Mouse (Mus musculus) liver, postnatal 0 days (tissue): Measurements from ENCODE around the gene Nf1. TPM values are rescaled to one million over a fixed set of nuclear protein-coding genes. Genes with fewer than 3 reads are reported as not detected.

ENCODE experiments used
- ATAC-seq: fragments of 200-750 bp; cut with Nextera tagmentation; 2 replicates; pipeline ENCODE4 v1.8.0; 2017; ENCODE audit warnings: mild to moderate bottlenecking, moderate library complexity
- DNase-seq: peaks from one replicate; pipeline ENCODE4 v3.0.0-alpha.2; 2016
- H3K27ac ChIP-seq: fragments of 300-500 bp; sonication (generic); 2 replicates; pipeline ENCODE4 v1.5.1; 2014; ENCODE audit warnings: antibody characterized with exemption, moderate library complexity, mild to moderate bottlenecking, low read depth
- H3K27me3 ChIP-seq: fragments of 300-500 bp; sonication (generic); 2 replicates; pipeline ENCODE4 v1.6.1; 2014; ENCODE audit warnings: low read length, control low read depth, mixed read lengths; ENCODE audit not compliant: insufficient read depth
- H3K36me3 ChIP-seq: fragments of 300-500 bp; sonication (generic); replicated peaks from 2 replicates; pipeline ENCODE4 v1.6.1; 2014; ENCODE audit warnings: mild to moderate bottlenecking, control low read depth, low read length, moderate library complexity, mixed read lengths; ENCODE audit not compliant: insufficient read depth
- H3K4me1 ChIP-seq: fragments of 300-500 bp; sonication (generic); 2 replicates; pipeline ENCODE4 v1.6.1; 2014; ENCODE audit warnings: antibody characterized with exemption, mild to moderate bottlenecking, control low read depth; ENCODE audit not compliant: insufficient read depth
- H3K4me2 ChIP-seq: fragments of 300-500 bp; sonication (generic); 2 replicates; pipeline ENCODE4 v1.6.1; 2014; ENCODE audit warnings: low read depth, mild to moderate bottlenecking, low read length, moderate library complexity, mixed read lengths
- H3K4me3 ChIP-seq: fragments of 300-500 bp; sonication (generic); 2 replicates; pipeline ENCODE4 v1.5.1; 2014; ENCODE audit warnings: low read depth, low read length
- H3K9ac ChIP-seq: fragments of 300-500 bp; sonication (generic); replicated peaks from 2 replicates; pipeline ENCODE4 v1.6.1; 2014; ENCODE audit warnings: mild to moderate bottlenecking, moderate library complexity
- H3K9me3 ChIP-seq: fragments of 300-500 bp; sonication (generic); 2 replicates; pipeline ENCODE4 v1.6.1; 2016; ENCODE audit warnings: mild to moderate bottlenecking, control low read depth, low read length, mixed read lengths
- CTCF ChIP-seq: sonication (generic); IDR thresholded peaks from 2 replicates; pipeline ENCODE4 v1.5.1; 2016; ENCODE audit warnings: antibody characterized with exemption, low read depth
- EP300 ChIP-seq: IDR thresholded peaks from 2 replicates; pipeline ENCODE4 v1.6.1; 2016; ENCODE audit warnings: antibody characterized with exemption, low read depth, mild to moderate bottlenecking
- WGBS: fragments of 180-500 bp; shearing (Covaris S2); extraction: QIAGEN DNeasy Blood & Tissue Kit; methylation state at CpG from one replicate; pipeline ENCODE4 v1.1.7; 2014; ENCODE audit not compliant: insufficient replicate concordance; 5-methylcytosine and 5-hydroxymethylcytosine counted together
- polyA plus RNA-seq: library from polyadenylated mRNA; unstranded; fragments of >200 nt; fragmentation: Nextera tagmentation; extraction: Ambion mirVana; gene quantifications from 2 replicates; pipeline ENCODE4 v1.2.1, GENCODE M21; 2015

Nf1 gene
- polyA plus RNA-seq, 1 experiment from 2014 or later = 2.7 TPM

GRCm38 (mm10) chr11:79504506-79504905, 165.0 kb downstream of the Nf1 start:
- WGBS = 81% methylated on average over 7 of the region's 7 CpGs
- no peaks in the 10 kb centered on the region for H3K36me3 ChIP-seq
- no peaks in the 10 kb centered on the region for H3K27me3 ChIP-seq
- DNase-seq (no peak), ATAC-seq (no peak)
- H3K4me1 ChIP-seq = no peaks in the 10 kb centered on the region
- H3K4me3 ChIP-seq = no peak overlapping the region
- H3K9me3 ChIP-seq = no peaks in the 10 kb centered on the region
- no peak overlapping the region for H3K4me2 ChIP-seq
- H3K27ac ChIP-seq = no peak overlapping the region
- TF ChIP-seq CTCF (no peak), EP300 (no peak)
- H3K9ac ChIP-seq = no peak overlapping the region

GRCm38 (mm10) chr11:79511970-79512369, 172.5 kb downstream of the Nf1 start:
- ATAC-seq = no peak
- 85% methylated on average over 3 of the region's 3 CpGs for WGBS

GRCm38 (mm10) chr11:79515331-79515730, 175.8 kb downstream of the Nf1 start:
- H3K9ac ChIP-seq = no peak overlapping the region
- peaks cover 11% of the 10 kb centered on the region; the same call in 1 of the 2 replicates for H3K4me1 ChIP-seq
- no peaks in the 10 kb centered on the region for H3K27me3 ChIP-seq
- WGBS = 77% methylated on average over 6 of the region's 6 CpGs
- ATAC-seq (no peak), DNase-seq (no peak)
- H3K9me3 ChIP-seq = no peaks in the 10 kb centered on the region
- H3K36me3 ChIP-seq = peaks cover 17% of the 10 kb centered on the region
- H3K27ac ChIP-seq = no peak overlapping the region
- no peak for TF ChIP-seq CTCF
- TF ChIP-seq EP300 = no peak
- no peak overlapping the region for H3K4me2 ChIP-seq
- no peak overlapping the region for H3K4me3 ChIP-seq

More at GRCm38 (mm10) chr11:79511970-79512369, 172.5 kb downstream of the Nf1 start:
- DNase-seq = no peak
- Histone ChIP-seq H3K4me2 (no peak overlapping the region), H3K9me3 (no peaks in the 10 kb centered on the region), H3K27me3 (no peaks in the 10 kb centered on the region), H3K4me1 (no peaks in the 10 kb centered on the region), H3K36me3 (peaks cover 17% of the 10 kb centered on the region), H3K27ac (no peak overlapping the region), H3K4me3 (no peak overlapping the region), H3K9ac (no peak overlapping the region)
- TF ChIP-seq EP300 (no peak), CTCF (no peak)

GRCm38 (mm10) chr11:79515798-79516197, 176.3 kb downstream of the Nf1 start:
- TF ChIP-seq EP300 (no peak), CTCF (no peak)
- ATAC-seq (no peak), DNase-seq (no peak)
- H3K4me3 ChIP-seq = no peak overlapping the region
- H3K36me3 ChIP-seq = peaks cover 17% of the 10 kb centered on the region
- H3K4me2 ChIP-seq = no peak overlapping the region
- H3K4me1 ChIP-seq = peaks cover 12% of the 10 kb centered on the region; the same call in 1 of the 2 replicates
- no peak overlapping the region for H3K27ac ChIP-seq
- no peaks in the 10 kb centered on the region for H3K27me3 ChIP-seq
- H3K9ac ChIP-seq = no peak overlapping the region
- no peaks in the 10 kb centered on the region for H3K9me3 ChIP-seq
- 86% methylated on average over 2 of the region's 2 CpGs for WGBS

- H3K4me1 ChIP-seq = peaks cover 21% of the 10 kb centered on the region; the same call in 1 of the 2 replicates
- TF ChIP-seq EP300 = no peak
- 46% methylated on average over 6 of the region's 6 CpGs for WGBS
- H3K9ac ChIP-seq = peak overlapping the region; percentile 38
- peak overlapping the region; percentile 31 for H3K4me3 ChIP-seq
- peaks cover 12% of the 10 kb centered on the region; the same call in 1 of the 2 replicates for H3K36me3 ChIP-seq
- H3K9me3 ChIP-seq = no peaks in the 10 kb centered on the region
- no peaks in the 10 kb centered on the region for H3K27me3 ChIP-seq
- DNase-seq = no peak
- peak overlapping the region; percentile 74 for H3K27ac ChIP-seq
- ATAC-seq = no peak
- peak overlapping the region; percentile 56 for H3K4me2 ChIP-seq
Observed at GRCm38 (mm10) chr11:79519299-79519698, 179.8 kb downstream of the Nf1 start.

- Histone ChIP-seq H3K27ac (peak overlapping the region; percentile 74; the same call in 1 of the 2 replicates), H3K9me3 (no peaks in the 10 kb centered on the region), H3K4me2 (peak overlapping the region; percentile 56), H3K36me3 (peaks cover 12% of the 10 kb centered on the region; the same call in 1 of the 2 replicates), H3K9ac (peak overlapping the region; percentile 38; the same call in 1 of the 2 replicates), H3K4me3 (peak overlapping the region; percentile 31), H3K27me3 (no peaks in the 10 kb centered on the region), H3K4me1 (peaks cover 25% of the 10 kb centered on the region; the same call in 1 of the 2 replicates)
- no peak for DNase-seq
- WGBS = 25% methylated on average over 1 of the region's 1 CpGs
- no peak for TF ChIP-seq CTCF
- no peak for TF ChIP-seq EP300
- no peak; the same call in 1 of the 2 replicates for ATAC-seq
Observed at GRCm38 (mm10) chr11:79519878-79520291, 180.4 kb downstream of the Nf1 start.

- Histone ChIP-seq H3K36me3 (peaks cover 4% of the 10 kb centered on the region; the same call in 1 of the 2 replicates), H3K9ac (no peak overlapping the region), H3K4me2 (peak overlapping the region; percentile 52), H3K4me1 (peaks cover 26% of the 10 kb centered on the region; the same call in 1 of the 2 replicates), H3K27me3 (no peaks in the 10 kb centered on the region), H3K9me3 (no peaks in the 10 kb centered on the region), H3K4me3 (0 out of 2 replicates have a peak overlapping the region, but pooled peaks have one; percentile 6), H3K27ac (peak overlapping the region; percentile 46; the same call in 1 of the 2 replicates)
- peak; percentile 59 for ATAC-seq
- no peak for DNase-seq
- TF ChIP-seq EP300 (no peak), CTCF (no peak)
Observed at GRCm38 (mm10) chr11:79520772-79521171, 181.3 kb downstream of the Nf1 start.
